Mouse (Mus musculus) heart, postnatal 0 days (tissue): ENCODE measurements at regions not wholly inside any gene's neighbourhood (a gene's known extent, or its start where the extent isn't known, plus 50 kb on each side); places are given as distances from the start of the nearest gene placed in this dataset.

Experiments
- CTCF ChIP-seq: IDR thresholded peaks from 2 replicates; pipeline ENCODE4 v1.5.1; 2016; ENCODE audit warnings: antibody characterized with exemption, control low read depth, low read depth
- EP300 ChIP-seq: IDR thresholded peaks from 2 replicates; pipeline ENCODE4 v1.6.1; 2016; ENCODE audit warnings: antibody characterized with exemption, low read depth

DNA sequence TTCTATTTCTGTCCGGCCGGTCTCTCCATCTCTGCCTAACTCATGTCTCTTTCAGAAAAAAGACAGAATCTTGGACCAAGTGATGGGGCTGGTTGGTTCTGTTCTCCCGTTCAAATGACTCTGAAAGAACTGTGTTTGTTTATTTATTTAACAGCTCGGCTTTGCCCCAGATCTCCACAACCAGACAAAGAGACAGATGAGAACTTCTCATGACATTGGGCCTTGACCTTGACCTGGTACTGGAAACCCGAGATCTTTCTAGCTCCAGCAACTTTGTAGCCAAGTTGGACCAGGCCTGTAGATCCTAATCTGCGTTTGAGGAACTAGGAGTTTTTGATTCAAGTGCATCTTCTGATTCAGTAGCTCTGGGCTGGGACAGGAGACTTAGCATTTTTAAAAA is 53.6 kb upstream of the Ankrd55 start:
- TF ChIP-seq CTCF (no peak), EP300 (no peak)
